Mouse (Mus musculus): Measurements from ENCODE around the gene Apoh.

DNA sequence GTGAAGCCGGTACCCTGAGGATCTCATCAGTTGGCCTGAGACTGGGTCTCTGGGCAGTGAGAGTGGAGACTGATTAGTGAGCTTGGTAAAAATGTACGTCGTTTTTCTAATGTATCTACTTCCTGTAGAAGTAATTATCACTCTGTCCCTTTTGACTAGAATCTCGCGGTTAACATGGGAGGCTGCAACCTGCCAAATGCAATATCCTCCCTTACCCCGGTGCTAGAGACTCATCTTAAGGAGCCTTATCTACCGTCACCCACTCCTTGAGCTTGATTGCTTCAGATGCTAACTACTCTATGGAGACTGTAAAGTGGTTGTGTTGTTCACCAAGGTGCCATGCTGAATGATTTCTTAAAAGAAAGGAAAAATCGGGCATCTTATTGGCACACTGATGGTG is 1.4 kb upstream of the Apoh start:
- no peak for TF ChIP-seq CTCF (IDR thresholded peaks at IDR 0.05; ENCODE audit: borderline replicate concordance, extremely low read depth, insufficient read depth, insufficient read length)
- no peak for TF ChIP-seq POLR2A (IDR thresholded peaks at IDR 0.05; ENCODE audit: borderline replicate concordance, extremely low read depth, insufficient read depth, insufficient read length, poor library complexity, severe bottlenecking)
